ENCODE assay signal across 9 mouse cellular contexts in the genomic region with DNA sequence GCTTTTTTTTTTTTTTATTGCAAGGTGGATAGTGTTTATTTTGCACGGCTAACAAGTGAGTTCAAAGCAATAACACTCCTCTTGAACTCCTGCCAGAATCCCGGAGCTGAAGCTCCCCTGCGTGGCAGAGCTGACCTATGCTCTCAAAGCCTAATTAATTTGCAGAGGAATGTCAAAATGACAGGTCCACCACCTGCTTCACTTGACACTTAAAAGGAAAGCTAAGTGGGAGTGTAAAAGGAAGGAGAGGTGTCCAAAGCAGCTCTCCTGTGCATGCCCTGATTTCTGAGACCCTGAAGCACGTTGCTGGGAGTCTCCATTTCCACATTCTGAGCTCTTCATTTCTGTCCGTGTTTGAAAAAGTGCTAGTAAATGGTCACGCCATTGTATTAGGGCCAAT.
DNase-seq lines count a peak whose midpoint lies in the region; ATAC-seq lines count a peak whose summit lies in the region.
"Had no signal": no experiment of that assay in that cellular context is flagged by ENCODE, and none has a peak within 500 bp of the region (broad histone marks: within the 10 kb centered on the region; RNA-seq: fewer than 3 reads in every experiment).

No protein-coding gene starts in this region.

- no peak overlapping the region for H3K27ac ChIP-seq in intestine, embryonic 15.5 days
- H3K27ac ChIP-seq in liver, embryonic 16.5 days (ENCODE audit: low read length): no peak overlapping the region
- no peak overlapping the region for H3K27ac ChIP-seq in stomach, embryonic 16.5 days (ENCODE audit: low read length)

- H3K9ac ChIP-seq in intestine, embryonic 15.5 days: no peak overlapping the region
- no peak overlapping the region for H3K9ac ChIP-seq in liver, embryonic 16.5 days (ENCODE audit: low read depth, low read length)
- 0 out of 2 replicates have a peak overlapping the region, but pooled peaks have one; percentile 22 for H3K9ac ChIP-seq in stomach, embryonic 16.5 days (ENCODE audit: low read length)

- ATAC-seq in cerebellum, adult (ENCODE audit: insufficient number of reproducible peaks, low FRiP score, low TSS enrichment): no peak
- ATAC-seq in intestine, embryonic 15.5 days: peak; percentile 92
- no peak for ATAC-seq in liver, embryonic 16.5 days (ENCODE audit: low read depth)
- ATAC-seq in stomach, embryonic 16.5 days (ENCODE audit: insufficient read depth, low FRiP score): peak; percentile 58; the same call in 1 of the 2 replicates

- H3K4me2 ChIP-seq in intestine, embryonic 15.5 days (replicated peaks): peak overlapping the region; percentile 59
- H3K4me2 ChIP-seq in liver, embryonic 16.5 days (ENCODE audit: low read depth, low read length): peak overlapping the region; percentile 53
- H3K4me2 ChIP-seq in stomach, embryonic 16.5 days (ENCODE audit: low read depth, low read length): peak overlapping the region; percentile 55

- no peaks in the 10 kb centered on the region for H3K27me3 ChIP-seq in intestine, embryonic 15.5 days (replicated peaks)
- H3K27me3 ChIP-seq in liver, embryonic 16.5 days (ENCODE audit: control insufficient read depth, insufficient read depth, low read depth, low read length): no peaks in the 10 kb centered on the region
- H3K27me3 ChIP-seq in stomach, embryonic 16.5 days (ENCODE audit: control insufficient read depth, insufficient read depth, low read length): no peaks in the 10 kb centered on the region
- H3K27me3 ChIP-seq: CH12.LX had no signal

- WGBS in intestine, embryonic 15.5 days: 18% methylated on average over 6 of the region's 6 CpGs
- 16% methylated on average over 6 of the region's 6 CpGs for WGBS in liver, embryonic 16.5 days (ENCODE audit: insufficient replicate concordance)
- WGBS in stomach, embryonic 16.5 days: 16% methylated on average over 6 of the region's 6 CpGs

- 0 out of 2 replicates have a peak, but pooled peaks cover 3% of the 10 kb centered on the region for H3K4me1 ChIP-seq in intestine, embryonic 15.5 days (replicated peaks)
- no peaks in the 10 kb centered on the region; the same call in 1 of the 2 replicates for H3K4me1 ChIP-seq in liver, embryonic 16.5 days (ENCODE audit: control insufficient read depth, low read depth, low read length)
- peaks cover 6% of the 10 kb centered on the region; the same call in 1 of the 2 replicates for H3K4me1 ChIP-seq in stomach, embryonic 16.5 days (ENCODE audit: control insufficient read depth, insufficient read depth, low read length)

- no peaks in the 10 kb centered on the region for H3K9me3 ChIP-seq in intestine, embryonic 15.5 days
- H3K9me3 ChIP-seq in liver, embryonic 16.5 days (replicated peaks; ENCODE audit: control insufficient read depth, low read length): no peaks in the 10 kb centered on the region
- no peaks in the 10 kb centered on the region for H3K9me3 ChIP-seq in stomach, embryonic 16.5 days (replicated peaks; ENCODE audit: control insufficient read depth, low read length)

- H3K36me3 ChIP-seq in intestine, embryonic 15.5 days: no peaks in the 10 kb centered on the region
- no peaks in the 10 kb centered on the region for H3K36me3 ChIP-seq in liver, embryonic 16.5 days (ENCODE audit: control insufficient read depth, insufficient read depth)
- no peaks in the 10 kb centered on the region for H3K36me3 ChIP-seq in stomach, embryonic 16.5 days (ENCODE audit: control insufficient read depth, insufficient read depth, low read length)

- H3K4me3 ChIP-seq in intestine, embryonic 15.5 days (replicated peaks): peak overlapping the region; percentile 22
- peak overlapping the region; percentile 38 for H3K4me3 ChIP-seq in liver, embryonic 16.5 days (ENCODE audit: low read depth, low read length)
- H3K4me3 ChIP-seq in stomach, embryonic 16.5 days (replicated peaks; ENCODE audit: low read length): peak overlapping the region; percentile 31

- DNase-seq in cerebellum, adult 9-11 months: peak; percentile 16
- DNase-seq in cerebellum, postnatal 25 days: peak; percentile 17 to 38
- no peak for DNase-seq in layer of hippocampus, postnatal 36 days
- DNase-seq in heart, postnatal 4 days: no peak

Comparison
In these comparisons a context has a peak if more than half of its experiments do, and no peak if none do; other contexts are left out.
1. DNase-seq: peak in cerebellum, adult 9-11 months (single experiment) and cerebellum, postnatal 25 days (2 of 2); none in layer of hippocampus, postnatal 36 days (0 of 2) and heart, postnatal 4 days (single experiment).
2. ATAC-seq: peak in intestine, embryonic 15.5 days (single experiment) and stomach, embryonic 16.5 days (single experiment); none in cerebellum, adult (single experiment) and liver, embryonic 16.5 days (single experiment).
3. Peak in every context shown above with its lines, with median percentiles within 50 percentile points of each other: H3K4me2 ChIP-seq and H3K4me3 ChIP-seq.